ENCODE assay signal across 26 mouse cellular contexts in genomic region chr3:129731636-129732035, GRCm38 (mm10). TPM values are rescaled to one million over a fixed set of nuclear protein-coding genes. Genes with fewer than 3 reads are reported as not detected.
DNase-seq lines count a peak whose midpoint lies in the region; ATAC-seq and TF ChIP-seq lines count a peak whose summit lies in the region.
"Had no signal": no experiment of that assay in that cellular context is flagged by ENCODE, and none has a peak within 500 bp of the region (broad histone marks: within the 10 kb centered on the region; RNA-seq: fewer than 3 reads in every experiment).

No protein-coding gene starts in this region.

- H3K4me3 ChIP-seq in CH12.LX (replicated peaks in 1 of 3; ENCODE audit: low read depth in 2 of 3, low read length in 2 of 3, poor library complexity in 1 of 3): no peak overlapping the region
- no peak overlapping the region for H3K4me3 ChIP-seq in intestine, embryonic 15.5 days (replicated peaks)
- H3K4me3 ChIP-seq: embryonic facial prominence, embryonic 13.5 days; erythroblast, embryonic 14.5 days; forebrain, embryonic 12.5 days; heart, adult 2 months; hindbrain, embryonic 10.5 days; hindbrain, embryonic 13.5 days had no signal

- peak; percentile 10 for TF ChIP-seq RAD21 in CH12.LX (IDR thresholded peaks at IDR 0.05; ENCODE audit: low read depth, low read length)

- H3K9ac ChIP-seq in CH12.LX (ENCODE audit: insufficient read depth, low read depth): no peak overlapping the region
- no peak overlapping the region for H3K9ac ChIP-seq in intestine, embryonic 15.5 days
- H3K9ac ChIP-seq: embryonic facial prominence, embryonic 13.5 days; forebrain, embryonic 12.5 days; hindbrain, embryonic 13.5 days had no signal

- TF ChIP-seq EP300 in CH12.LX (IDR thresholded peaks at IDR 0.05; ENCODE audit: low read length): peak; percentile 69

- H3K36me3 ChIP-seq in CH12.LX (replicated peaks in 1 of 2; ENCODE audit: control insufficient read depth in 1 of 2, insufficient read depth in 1 of 2, low read length in 1 of 2): no peaks in the 10 kb centered on the region
- H3K36me3 ChIP-seq in intestine, embryonic 15.5 days: no peaks in the 10 kb centered on the region
- H3K36me3 ChIP-seq: embryonic facial prominence, embryonic 13.5 days; forebrain, embryonic 12.5 days; G1E; hindbrain, embryonic 10.5 days; hindbrain, embryonic 13.5 days had no signal

- H3K4me1 ChIP-seq in CH12.LX (ENCODE audit: control insufficient read depth in 1 of 2, insufficient read depth in 2 of 2): peaks cover 18 to 33% of the 10 kb centered on the region in 2 experiments
- H3K4me1 ChIP-seq in intestine, embryonic 15.5 days (replicated peaks): no peaks in the 10 kb centered on the region
- H3K4me1 ChIP-seq: embryonic facial prominence, embryonic 13.5 days; forebrain, embryonic 12.5 days; hindbrain, embryonic 10.5 days; hindbrain, embryonic 13.5 days had no signal

- no peaks in the 10 kb centered on the region for H3K79me2 ChIP-seq in CH12.LX (replicated peaks; ENCODE audit: control insufficient read depth, extremely low read depth, insufficient read depth, poor library complexity, severe bottlenecking)

- DNase-seq in A20 (ENCODE audit: low read depth, low spot score): peak; percentile 38
- DNase-seq in CH12.LX (ENCODE audit: extremely low read depth): peak; percentile 56
- no peak for DNase-seq in ovary, adult 18-20 months (ENCODE audit: low spot score)
- DNase-seq in cerebellum, postnatal 10 days: no peak
- DNase-seq: adrenal gland, adult 8-10 months; adrenal gland, postnatal 25 days; cerebellum, adult 11-12 months; cerebellum, adult 8-10 months; cerebellum, postnatal 14 days; gastrocnemius, postnatal 14 days; heart, adult 2 months; kidney, adult 18-20 months had no signal

- H3K27me3 ChIP-seq in CH12.LX (replicated peaks): no peaks in the 10 kb centered on the region
- no peaks in the 10 kb centered on the region for H3K27me3 ChIP-seq in intestine, embryonic 15.5 days (replicated peaks)
- H3K27me3 ChIP-seq: forebrain, embryonic 12.5 days; hindbrain, embryonic 13.5 days had no signal

- TF ChIP-seq CTCF in CH12.LX (conservative IDR thresholded peaks at IDR 0.05 in 1 of 2, IDR thresholded peaks at IDR 0.05 in 1 of 2; ENCODE audit: low read depth in 2 of 2, low read length in 2 of 2): peak in 1 of 2 experiments; percentile 55; a peak in 3 of 4 replicates

- in situ Hi-C loops in CH12.LX (cut with MboI; ENCODE audit: low pct_ligation_motif_present, low pct_unique_long_range_greater_than_20kb, low sequenced_read_pairs): no loop called here

- no peaks in the 10 kb centered on the region for H3K9me3 ChIP-seq in CH12.LX (replicated peaks; ENCODE audit: low read length)
- no peaks in the 10 kb centered on the region for H3K9me3 ChIP-seq in intestine, embryonic 15.5 days
- H3K9me3 ChIP-seq: embryonic facial prominence, embryonic 13.5 days; forebrain, embryonic 12.5 days; G1E; hindbrain, embryonic 10.5 days; hindbrain, embryonic 13.5 days had no signal

- peak overlapping the region; percentile 91 for H3K4me2 ChIP-seq in CH12.LX (ENCODE audit: insufficient read depth, low read depth, poor library complexity, severe bottlenecking)
- no peak overlapping the region for H3K4me2 ChIP-seq in intestine, embryonic 15.5 days (replicated peaks)
- H3K4me2 ChIP-seq: embryonic facial prominence, embryonic 13.5 days; forebrain, embryonic 12.5 days; heart, embryonic 11.5 days; hindbrain, embryonic 13.5 days had no signal

- no peak for TF ChIP-seq POLR2A in CH12.LX (IDR thresholded peaks at IDR 0.05; ENCODE audit: low read depth, low read length)

- no peak overlapping the region for H3K27ac ChIP-seq in CH12.LX (ENCODE audit: insufficient read depth, low read depth)
- H3K27ac ChIP-seq in intestine, embryonic 15.5 days: no peak overlapping the region
- H3K27ac ChIP-seq: embryonic facial prominence, embryonic 13.5 days; forebrain, embryonic 12.5 days; heart, adult 2 months; hindbrain, embryonic 10.5 days; hindbrain, embryonic 13.5 days had no signal

- dilution Hi-C loops in CH12.LX (cut with MboI; ENCODE audit: extremely low pct_ligation_motif_present, extremely low pct_unique_long_range_greater_than_20kb, low sequenced_read_pairs): no loop called here

- peak; percentile 50; the same call in 1 of the 2 replicates for ATAC-seq in common myeloid progenitor, adult 5-6 weeks (replicated peaks; ENCODE audit: low read depth, poor library complexity, severe bottlenecking)
- peak; percentile 49 for ATAC-seq in megakaryocyte, adult 5-6 weeks (ENCODE audit: poor library complexity, severe bottlenecking)
- no peak for ATAC-seq in intestine, embryonic 15.5 days
- ATAC-seq: activated CD4-positive, CD25-positive, alpha-beta regulatory T cell, adult 4 months; forebrain, embryonic 16.5 days; hindbrain, embryonic 16.5 days; intestine, embryonic 16.5 days had no signal

- WGBS in intestine, embryonic 15.5 days: 77% methylated on average over 6 of the region's 6 CpGs

TF ChIP-seq in CH12.LX, 34 proteins besides CTCF, POLR2A, EP300 and RAD21:
- TF ChIP-seq MEF2A (IDR thresholded peaks at IDR 0.05; ENCODE audit: borderline replicate concordance, low read depth, low read length) (peak; percentile 75), JUND (conservative IDR thresholded peaks at IDR 0.05; ENCODE audit: low read depth, low read length) (no peak), IRF4 (IDR thresholded peaks at IDR 0.05; ENCODE audit: low read depth, low read length) (peak; percentile 78)
TF ChIP-seq in CH12.LX: peak in this region for 2.

RNA-seq across cellular contexts. Expression of gene Egf, which starts 23.5 kb away (rescaled TPM):
- total RNA-seq in CH12.LX (2012; rRNA removed) (2.6 and 3.9 TPM in 2 replicates), CH12.LX (2014; rRNA removed) (2.3 and 2.7 TPM in 2 replicates)
- 3.4 and 4.1 TPM in 2 replicates for polyA plus RNA-seq in CH12.LX (2012; ENCODE audit: insufficient read length, low read depth)
- total RNA-seq in common myeloid progenitor, adult 5-6 weeks (2017): 0.82 and 2.7 TPM in 2 replicates
- total RNA-seq in megakaryocyte, adult 5-6 weeks (2015): 0.47 and 1.2 TPM in 2 replicates
- total RNA-seq in megakaryocyte, adult 5-6 weeks (2017): 0.16 and 0.95 TPM in 2 replicates
- 1.5 and 2.0 TPM in 2 replicates for polyA plus RNA-seq in intestine, embryonic 15.5 days (2015; fragmentation: Nextera tagmentation; extraction: Ambion mirVana)
- polyA plus RNA-seq: erythroblast, embryonic 14.5 days had no signal

Comparison
In these comparisons a context has a peak if more than half of its experiments do, and no peak if none do; other contexts are left out.
1. DNase-seq: peak in A20 (single experiment) and CH12.LX (single experiment); none in ovary, adult 18-20 months (single experiment) and cerebellum, postnatal 10 days (0 of 2).